Mouse (Mus musculus) midbrain, embryonic 10.5 days (tissue): ENCODE data around the gene Tob1. TPM values are rescaled to one million over a fixed set of nuclear protein-coding genes. Genes with fewer than 3 reads are reported as not detected.

Source experiments
- polyA plus RNA-seq: library from polyadenylated mRNA; unstranded; fragments of >200 nt; fragmentation: Nextera tagmentation; extraction: Ambion mirVana; gene quantifications from 2 replicates; pipeline ENCODE4 v1.2.1, GENCODE M21; 2016

Gene Tob1
- polyA plus RNA-seq, 1 experiment from 2014 or later = 18.4 TPM

Other genes starting within 250 kb of the Tob1 start
- gene Gm20390, start 243.2 kb upstream of the Tob1 start, polyA plus RNA-seq = 451 and 498 TPM in 2 replicates
- 281 and 305 TPM in 2 replicates for gene Nme1, start 242.9 kb upstream of the Tob1 start, polyA plus RNA-seq
- gene Spag9, start 215.4 kb upstream of the Tob1 start, polyA plus RNA-seq = 61.9 and 81.6 TPM in 2 replicates
- 0.27 and 0.99 TPM in 2 replicates for gene Wfikkn2, start 34.6 kb downstream of the Tob1 start, polyA plus RNA-seq
- gene Gm21885, start 70.4 kb downstream of the Tob1 start, polyA plus RNA-seq = not detected in 2 replicates
- gene Luc7l3, start 110.5 kb downstream of the Tob1 start, polyA plus RNA-seq = 105 and 109 TPM in 2 replicates
- gene Ankrd40, start 116.5 kb downstream of the Tob1 start, polyA plus RNA-seq = 11.1 and 12.9 TPM in 2 replicates
- 0.37 and 0.42 TPM in 2 replicates for gene Abcc3, start 181.5 kb downstream of the Tob1 start, polyA plus RNA-seq